ENCODE assay signal across 15 mouse cellular contexts in genomic region chr19:34587898-34588692, GRCm38 (mm10). TPM values are rescaled to one million over a fixed set of nuclear protein-coding genes. Genes with fewer than 3 reads are reported as not detected.
A peak's percentile ranks its signal among the peaks of the same experiment; 100 is the strongest.
DNase-seq lines count a peak whose midpoint lies in the region; ATAC-seq and TF ChIP-seq lines count a peak whose summit lies in the region.
"Not testable (repeated sequence)": the region's sequence is repeated elsewhere in the genome, so short reads cannot be mapped to it uniquely, and the experiment has no call there.
"Had no signal": no experiment of that assay in that cellular context is flagged by ENCODE, and none has a peak within 500 bp of the region (broad histone marks: within the 10 kb centered on the region; RNA-seq: fewer than 3 reads in every experiment).

No protein-coding gene starts in this region.

- not testable (repeated sequence) for H3K36me3 ChIP-seq in forebrain, embryonic 16.5 days (ENCODE audit: control insufficient read depth, insufficient read depth); hindbrain, embryonic 16.5 days (ENCODE audit: control insufficient read depth, insufficient read depth, low read length); liver, adult 2 months (ENCODE audit: control insufficient read depth, insufficient read depth, low read length); lung, embryonic 16.5 days (ENCODE audit: control insufficient read depth, insufficient read depth, low read length); midbrain, postnatal 0 days (ENCODE audit: insufficient read depth, low read length)

- TF ChIP-seq CTCF in liver, adult 2 months (IDR thresholded peaks at IDR 0.05; ENCODE audit: low read depth, low read length); midbrain, postnatal 0 days (IDR thresholded peaks at IDR 0.05): not testable (repeated sequence)

- not testable (repeated sequence) for H3K27me3 ChIP-seq in forebrain, embryonic 16.5 days (replicated peaks; ENCODE audit: control insufficient read depth, insufficient read depth, low read length); hindbrain, embryonic 16.5 days (replicated peaks; ENCODE audit: control insufficient read depth, insufficient read depth, low read length); liver, adult 2 months (ENCODE audit: control insufficient read depth, insufficient read depth, low read length); lung, embryonic 16.5 days (ENCODE audit: control insufficient read depth, insufficient read depth, low read depth, low read length); midbrain, postnatal 0 days (ENCODE audit: insufficient read depth, low read length)

- WGBS in forebrain, embryonic 16.5 days = 82% methylated on average over 6 of the region's 12 CpGs
- WGBS in hindbrain, embryonic 16.5 days = 81% methylated on average over 6 of the region's 12 CpGs
- WGBS in liver, adult 2 months = 65% methylated on average over 8 of the region's 12 CpGs
- 55% methylated on average over 6 of the region's 12 CpGs for WGBS in lung, embryonic 16.5 days
- WGBS in midbrain, postnatal 0 days = 80% methylated on average over 6 of the region's 12 CpGs

- not testable (repeated sequence) for TF ChIP-seq POLR2A in liver, adult 2 months (IDR thresholded peaks at IDR 0.05; ENCODE audit: extremely low read depth, insufficient read depth, low read length)

- not testable (repeated sequence) for H3K4me1 ChIP-seq in forebrain, embryonic 16.5 days (replicated peaks; ENCODE audit: control insufficient read depth, insufficient read depth, low read length); hindbrain, embryonic 16.5 days (ENCODE audit: control insufficient read depth, insufficient read depth, low read depth, low read length); liver, adult 2 months (ENCODE audit: control insufficient read depth, insufficient read depth, low read length); lung, embryonic 16.5 days (replicated peaks; ENCODE audit: control insufficient read depth, insufficient read depth, low read length); midbrain, postnatal 0 days (ENCODE audit: insufficient read depth, low read length)

- H3K4me2 ChIP-seq in forebrain, embryonic 16.5 days (ENCODE audit: low read length); hindbrain, embryonic 16.5 days (ENCODE audit: low read length); lung, embryonic 16.5 days (ENCODE audit: low read depth, low read length); midbrain, postnatal 0 days (ENCODE audit: low read depth, low read length, poor library complexity, severe bottlenecking): not testable (repeated sequence)

- peak; percentile 71 for ATAC-seq in activated CD4-positive, CD25-positive, alpha-beta regulatory T cell, adult 4 months
- 0 out of 2 replicates have a peak, but pooled peaks have one; percentile 36 for ATAC-seq in forebrain, embryonic 16.5 days
- 0 out of 2 replicates have a peak, but pooled peaks have one; percentile 40 for ATAC-seq in hindbrain, embryonic 16.5 days
- peak; percentile 67 for ATAC-seq in lung, embryonic 16.5 days (ENCODE audit: low read depth)
- peak; percentile 28; the same call in 1 of the 2 replicates for ATAC-seq in midbrain, postnatal 0 days (ENCODE audit: low FRiP score)

- not testable (repeated sequence) for H3K9ac ChIP-seq in forebrain, embryonic 16.5 days (replicated peaks; ENCODE audit: low read depth, low read length); hindbrain, embryonic 16.5 days (ENCODE audit: low read depth, low read length); liver, adult 2 months (ENCODE audit: low read depth, low read length); lung, embryonic 16.5 days (ENCODE audit: low read length); midbrain, postnatal 0 days (replicated peaks; ENCODE audit: low read length, poor library complexity, severe bottlenecking)

- not testable (repeated sequence) for H3K9me3 ChIP-seq in forebrain, embryonic 16.5 days (ENCODE audit: control insufficient read depth, low read length); hindbrain, embryonic 16.5 days (ENCODE audit: control insufficient read depth, low read length); lung, embryonic 16.5 days (ENCODE audit: control insufficient read depth, low read length); midbrain, postnatal 0 days (ENCODE audit: low read length)

- H3K4me3 ChIP-seq in forebrain, embryonic 16.5 days (replicated peaks; ENCODE audit: low read length); hindbrain, embryonic 16.5 days (ENCODE audit: low read length); liver, adult 2 months (ENCODE audit: insufficient read depth, low read depth, low read length); lung, embryonic 16.5 days (ENCODE audit: low read length); midbrain, postnatal 0 days (ENCODE audit: low read depth, low read length): not testable (repeated sequence)

- H3K79me2 ChIP-seq in liver, adult 2 months (ENCODE audit: control insufficient read depth, insufficient read depth, low read length) = not testable (repeated sequence)

- peak; percentile 48 for DNase-seq in liver, adult 2 months (ENCODE audit: extremely low read depth, low read depth, low spot score)
- DNase-seq in midbrain, postnatal 0 days (ENCODE audit: low spot score) = not testable (repeated sequence)
- peak; percentile 23 to 26 for DNase-seq in thymus, postnatal 36 days

- not testable (repeated sequence) for H3K27ac ChIP-seq in forebrain, embryonic 16.5 days (ENCODE audit: low read length); hindbrain, embryonic 16.5 days (ENCODE audit: low read depth, low read length); lung, embryonic 16.5 days (ENCODE audit: low read length); midbrain, postnatal 0 days (ENCODE audit: low read depth, low read length)
- peak overlapping the region; percentile 3; the same call in 1 of the 2 replicates for H3K27ac ChIP-seq in liver, adult 2 months (replicated peaks; ENCODE audit: insufficient read depth, low read depth, low read length)

RNA-seq across cellular contexts. Expression of gene Ifit3, which starts 4.8 kb away (rescaled TPM):
- polyA plus RNA-seq in activated CD4-positive, CD25-positive, alpha-beta regulatory T cell, adult 4 months (2017; shearing (Covaris generic)) = 10 to 100 TPM; 42.8 to 58.3 TPM
- 1.3 TPM in 2 replicates for polyA plus RNA-seq in forebrain, embryonic 16.5 days (2015; fragmentation: Nextera tagmentation; extraction: Ambion mirVana)
- polyA plus RNA-seq in hindbrain, embryonic 16.5 days (2015; fragmentation: Nextera tagmentation; extraction: Ambion mirVana) = 1.1 and 2.3 TPM in 2 replicates
- 21.3 and 39.2 TPM in 2 replicates for total RNA-seq in liver, adult 2 months (2014; rRNA removed)
- 3.4 and 5.8 TPM in 2 replicates for polyA plus RNA-seq in liver, adult 2 months (2012; rRNA removed)
- 0.70 and 0.97 TPM in 2 replicates for polyA plus RNA-seq in lung, embryonic 16.5 days (2015; fragmentation: Nextera tagmentation; extraction: Ambion mirVana)
- total RNA-seq in midbrain, postnatal 0 days (2014; rRNA removed) = 0.82 and 2.7 TPM in 2 replicates
- polyA plus RNA-seq in midbrain, postnatal 0 days (2015; fragmentation: Nextera tagmentation; extraction: Ambion mirVana) = 2.9 and 3.2 TPM in 2 replicates
- total RNA-seq: MEL had no signal

RNA-seq across cellular contexts. Expression of gene Ifit1bl1, which starts 13.7 kb away (rescaled TPM):
- polyA plus RNA-seq in activated CD4-positive, CD25-positive, alpha-beta regulatory T cell, adult 4 months (2017; shearing (Covaris generic)) = 10 to 100 TPM; 76.0 to 92.6 TPM
- polyA plus RNA-seq in forebrain, embryonic 16.5 days (2015; fragmentation: Nextera tagmentation; extraction: Ambion mirVana) = 0.65 and 0.98 TPM in 2 replicates
- polyA plus RNA-seq in hindbrain, embryonic 16.5 days (2015; fragmentation: Nextera tagmentation; extraction: Ambion mirVana) = 1.4 TPM in 2 replicates
- total RNA-seq in liver, adult 2 months (2014; rRNA removed) = 0.34 and 0.92 TPM in 2 replicates
- 0.07 and 0.18 TPM in 2 replicates for polyA plus RNA-seq in liver, adult 2 months (2012; rRNA removed)
- 0.70 and 0.72 TPM in 2 replicates for polyA plus RNA-seq in lung, embryonic 16.5 days (2015; fragmentation: Nextera tagmentation; extraction: Ambion mirVana)
- total RNA-seq in midbrain, postnatal 0 days (2014; rRNA removed) = 1.4 and 1.9 TPM in 2 replicates
- 1.4 and 1.5 TPM in 2 replicates for polyA plus RNA-seq in midbrain, postnatal 0 days (2015; fragmentation: Nextera tagmentation; extraction: Ambion mirVana)
- total RNA-seq: common myeloid progenitor, adult 5-6 weeks; MEL had no signal

RNA-seq across cellular contexts. Expression of gene Ifit3b, which starts 19.7 kb away (rescaled TPM):
- polyA plus RNA-seq in activated CD4-positive, CD25-positive, alpha-beta regulatory T cell, adult 4 months (2017; shearing (Covaris generic)) = 10 to 100 TPM in 1 of 2 experiments, 1 to 10 TPM in 1; 6.8 to 10.8 TPM
- polyA plus RNA-seq in forebrain, embryonic 16.5 days (2015; fragmentation: Nextera tagmentation; extraction: Ambion mirVana) = 0.30 TPM in 1 of 2 replicates, not detected in the other
- polyA plus RNA-seq in hindbrain, embryonic 16.5 days (2015; fragmentation: Nextera tagmentation; extraction: Ambion mirVana) = 0.14 and 0.25 TPM in 2 replicates
- total RNA-seq in liver, adult 2 months (2014; rRNA removed) = 5.5 and 9.7 TPM in 2 replicates
- 1.3 and 1.8 TPM in 2 replicates for polyA plus RNA-seq in liver, adult 2 months (2012; rRNA removed)
- polyA plus RNA-seq in lung, embryonic 16.5 days (2015; fragmentation: Nextera tagmentation; extraction: Ambion mirVana) = 0.25 TPM in 1 of 2 replicates, not detected in the other
- 0.49 and 0.57 TPM in 2 replicates for total RNA-seq in midbrain, postnatal 0 days (2014; rRNA removed)
- polyA plus RNA-seq in midbrain, postnatal 0 days (2015; fragmentation: Nextera tagmentation; extraction: Ambion mirVana) = 0.58 and 1.2 TPM in 2 replicates
- total RNA-seq: CH12.LX; common myeloid progenitor, adult 5-6 weeks; MEL had no signal
- polyA plus RNA-seq: embryonic facial prominence, embryonic 10.5 days; forebrain, embryonic 14.5 days; heart, embryonic 10.5 days; hindbrain, embryonic 11.5 days; liver, embryonic 12.5 days had no signal

RNA-seq across cellular contexts. Expression of gene Ifit2, which starts 37.6 kb away (rescaled TPM):
- 10 to 100 TPM; 25.6 to 26.6 TPM for polyA plus RNA-seq in activated CD4-positive, CD25-positive, alpha-beta regulatory T cell, adult 4 months (2017; shearing (Covaris generic))
- 9.0 and 10.5 TPM in 2 replicates for polyA plus RNA-seq in forebrain, embryonic 16.5 days (2015; fragmentation: Nextera tagmentation; extraction: Ambion mirVana)
- 7.0 and 7.2 TPM in 2 replicates for polyA plus RNA-seq in hindbrain, embryonic 16.5 days (2015; fragmentation: Nextera tagmentation; extraction: Ambion mirVana)
- 3.6 and 8.0 TPM in 2 replicates for total RNA-seq in liver, adult 2 months (2014; rRNA removed)
- 0.29 and 0.35 TPM in 2 replicates for polyA plus RNA-seq in liver, adult 2 months (2012; rRNA removed)
- polyA plus RNA-seq in lung, embryonic 16.5 days (2015; fragmentation: Nextera tagmentation; extraction: Ambion mirVana) = 10.7 and 13.0 TPM in 2 replicates
- total RNA-seq in midbrain, postnatal 0 days (2014; rRNA removed) = 11.1 and 11.5 TPM in 2 replicates
- 8.2 and 9.0 TPM in 2 replicates for polyA plus RNA-seq in midbrain, postnatal 0 days (2015; fragmentation: Nextera tagmentation; extraction: Ambion mirVana)

RNA-seq across cellular contexts. Expression of gene Ifit1bl2, which starts 52.4 kb away (rescaled TPM):
- polyA plus RNA-seq in activated CD4-positive, CD25-positive, alpha-beta regulatory T cell, adult 4 months (2017; shearing (Covaris generic)) = under 1 TPM; 0.57 to 0.73 TPM
- polyA plus RNA-seq in forebrain, embryonic 16.5 days (2015; fragmentation: Nextera tagmentation; extraction: Ambion mirVana) = 0.19 and 0.22 TPM in 2 replicates
- 0.44 and 0.54 TPM in 2 replicates for polyA plus RNA-seq in hindbrain, embryonic 16.5 days (2015; fragmentation: Nextera tagmentation; extraction: Ambion mirVana)
- 0.07 and 0.09 TPM in 2 replicates for total RNA-seq in liver, adult 2 months (2014; rRNA removed)
- not detected in 2 replicates for polyA plus RNA-seq in liver, adult 2 months (2012; rRNA removed)
- polyA plus RNA-seq in lung, embryonic 16.5 days (2015; fragmentation: Nextera tagmentation; extraction: Ambion mirVana) = 0.10 and 0.11 TPM in 2 replicates
- 0.14 and 0.38 TPM in 2 replicates for total RNA-seq in midbrain, postnatal 0 days (2014; rRNA removed)
- 0.07 and 0.17 TPM in 2 replicates for polyA plus RNA-seq in midbrain, postnatal 0 days (2015; fragmentation: Nextera tagmentation; extraction: Ambion mirVana)
- total RNA-seq: common myeloid progenitor, adult 5-6 weeks; MEL had no signal
- polyA plus RNA-seq: liver, embryonic 12.5 days had no signal

Comparison
In these comparisons a context has a peak if more than half of its experiments do, and no peak if none do; other contexts are left out.
1. RNA of gene Ifit1bl1, which starts 13.7 kb away (polyA plus RNA-seq): 76.0 to 92.6 TPM in activated CD4-positive, CD25-positive, alpha-beta regulatory T cell, adult 4 months; 1.4 TPM in hindbrain, embryonic 16.5 days, 1.4 to 1.5 TPM in midbrain, postnatal 0 days, 0.65 to 0.98 TPM in forebrain, embryonic 16.5 days, 0.70 to 0.72 TPM in lung, embryonic 16.5 days and 0.07 to 0.18 TPM in liver, adult 2 months; every median in the first group is over 10 times any median in the second.
2. Peak in every context shown above with its lines, with median percentiles within 50 percentile points of each other: ATAC-seq.